Mouse (Mus musculus): Measurements from ENCODE around the gene Lnx2.
A peak's percentile ranks its signal among the peaks of the same experiment; 100 is the strongest.

Gene Lnx2

GRCm38 (mm10) chr5:147077305-147078034 lies 1.1 kb upstream of the Lnx2 start:
- peak; percentile 61 for DNase-seq (ENCODE audit: low read depth, low spot score)

GRCm38 (mm10) chr5:147076799-147077165 lies 396 bp upstream of the Lnx2 start, which contains the start of gene Polr1d:
Gene Polr1d, plus strand, starts transcription at chr5:147077050.
- no peak for DNase-seq (ENCODE audit: low read depth, low spot score)

- no peak for DNase-seq (ENCODE audit: low read depth, low spot score)
These were observed 1.0 kb downstream of the Lnx2 start for GRCm38 (mm10) chr5:147075103-147076025.

GRCm38 (mm10) chr5:147073805-147074204 lies 2.6 kb downstream of the Lnx2 start:
- no peak for DNase-seq (ENCODE audit: low read depth, low spot score)

- DNase-seq (ENCODE audit: low read depth, low spot score): no peak
These were observed 4.5 kb downstream of the Lnx2 start for GRCm38 (mm10) chr5:147071886-147072285.

GRCm38 (mm10) chr5:147070791-147071516 lies 5.4 kb downstream of the Lnx2 start:
- no peak for DNase-seq (ENCODE audit: low read depth, low spot score)

GRCm38 (mm10) chr5:147068876-147069275 lies 7.5 kb downstream of the Lnx2 start:
- DNase-seq (ENCODE audit: low read depth, low spot score): no peak

GRCm38 (mm10) chr5:147066965-147067364 lies 9.4 kb downstream of the Lnx2 start:
- no peak for DNase-seq (ENCODE audit: low read depth, low spot score)

- DNase-seq (ENCODE audit: low read depth, low spot score): no peak
These were observed 10.3 kb downstream of the Lnx2 start for GRCm38 (mm10) chr5:147066129-147066528.

- DNase-seq (ENCODE audit: low read depth, low spot score): no peak
These were observed 13.1 kb downstream of the Lnx2 start for GRCm38 (mm10) chr5:147063215-147063661.

GRCm38 (mm10) chr5:147060024-147060423 lies 16.4 kb downstream of the Lnx2 start:
- no peak for DNase-seq (ENCODE audit: low read depth, low spot score)

- no peak for DNase-seq (ENCODE audit: low read depth, low spot score)
These were observed 17.1 kb downstream of the Lnx2 start for GRCm38 (mm10) chr5:147059319-147059718.

- no peak for DNase-seq (ENCODE audit: low read depth, low spot score)
These were observed 17.7 kb downstream of the Lnx2 start for GRCm38 (mm10) chr5:147058661-147059060.

- DNase-seq (ENCODE audit: low read depth, low spot score): no peak
These were observed 18.6 kb downstream of the Lnx2 start for GRCm38 (mm10) chr5:147057626-147058414.

- no peak for DNase-seq (ENCODE audit: low read depth, low spot score)
These were observed 19.6 kb downstream of the Lnx2 start for GRCm38 (mm10) chr5:147056712-147057290.

- no peak for DNase-seq (ENCODE audit: low read depth, low spot score)
These were observed 20.7 kb downstream of the Lnx2 start for GRCm38 (mm10) chr5:147055572-147056245.

GRCm38 (mm10) chr5:147054747-147055270 lies 21.6 kb downstream of the Lnx2 start:
- no peak for DNase-seq (ENCODE audit: low read depth, low spot score)

GRCm38 (mm10) chr5:147054328-147054727 lies 22.1 kb downstream of the Lnx2 start:
- no peak for DNase-seq (ENCODE audit: low read depth, low spot score)

GRCm38 (mm10) chr5:147053481-147053880 lies 22.9 kb downstream of the Lnx2 start:
- DNase-seq (ENCODE audit: low read depth, low spot score): no peak

GRCm38 (mm10) chr5:147053071-147053470 lies 23.3 kb downstream of the Lnx2 start:
- no peak for DNase-seq (ENCODE audit: low read depth, low spot score)
